Mouse (Mus musculus) cerebellum, postnatal 4 days (tissue): Measurements from ENCODE around the gene Ntsr1.

Experiments
- DNase-seq, 2 experiments: peaks; one replicate each; pipeline ENCODE4 v3.0.0; 2022; ENCODE audit warnings: low spot score in 2 of 2, mixed read lengths in 1 of 2

Ntsr1 gene

GRCm38 (mm10) chr2:180506281-180506680 is 6.5 kb downstream of the Ntsr1 start:
- no peak for DNase-seq

DNA sequence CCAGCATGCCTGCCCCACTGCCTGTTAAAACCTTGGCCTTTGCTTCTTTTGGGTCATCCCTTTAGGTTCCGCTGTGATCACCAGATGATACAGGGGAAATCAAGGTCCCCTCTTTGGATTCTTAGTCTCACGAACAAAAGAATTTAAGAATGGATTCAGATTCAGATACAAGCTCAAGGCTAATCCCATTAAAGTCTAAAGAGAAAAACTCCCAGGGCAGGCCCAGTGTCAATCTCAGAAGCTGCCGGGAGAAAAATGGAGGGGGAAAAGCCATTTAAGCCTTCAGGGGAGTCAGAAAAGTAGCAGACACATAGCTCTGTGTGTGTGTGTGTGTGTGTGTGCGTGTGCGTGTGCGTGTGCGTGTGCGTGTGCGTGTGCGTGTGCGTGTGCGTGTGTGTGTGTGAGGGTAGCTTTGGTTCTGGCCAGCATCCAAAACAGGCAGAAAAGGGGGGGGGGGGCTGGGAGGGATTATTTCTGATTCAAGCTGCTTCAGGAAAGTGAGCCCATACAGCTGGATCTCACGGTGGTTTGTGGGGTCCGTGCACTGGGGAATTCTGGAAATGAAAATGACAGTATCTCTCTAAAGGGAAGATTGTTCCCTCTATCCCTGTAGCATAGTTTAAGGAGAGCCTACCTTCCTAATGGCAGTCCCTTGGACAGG is 8.8 kb downstream of the Ntsr1 start:
- DNase-seq, result no peak

DNA sequence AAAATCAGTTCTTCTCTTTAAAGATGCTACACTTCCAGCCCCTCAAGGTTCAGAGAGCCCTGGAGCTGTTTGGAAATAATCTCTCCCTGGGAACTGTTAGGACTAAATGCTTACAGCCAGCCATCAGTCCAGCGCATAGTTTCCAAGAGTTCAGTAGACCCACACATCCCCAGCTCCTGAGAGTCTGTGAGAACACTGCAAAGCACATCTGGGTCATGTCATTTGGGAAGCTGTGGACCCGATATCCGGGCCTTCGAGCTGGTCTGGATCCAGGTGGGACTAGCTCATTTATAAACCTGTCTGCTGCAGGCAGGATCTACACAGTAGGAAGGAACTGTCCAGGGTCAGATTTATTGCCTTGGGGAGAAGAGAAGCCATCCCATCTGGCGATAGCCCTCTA is 11.1 kb downstream of the Ntsr1 start:
- DNase-seq, result no peak

- DNase-seq, result no peak
These were observed 12.3 kb downstream of the Ntsr1 start for GRCm38 (mm10) chr2:180511875-180512661.

DNA sequence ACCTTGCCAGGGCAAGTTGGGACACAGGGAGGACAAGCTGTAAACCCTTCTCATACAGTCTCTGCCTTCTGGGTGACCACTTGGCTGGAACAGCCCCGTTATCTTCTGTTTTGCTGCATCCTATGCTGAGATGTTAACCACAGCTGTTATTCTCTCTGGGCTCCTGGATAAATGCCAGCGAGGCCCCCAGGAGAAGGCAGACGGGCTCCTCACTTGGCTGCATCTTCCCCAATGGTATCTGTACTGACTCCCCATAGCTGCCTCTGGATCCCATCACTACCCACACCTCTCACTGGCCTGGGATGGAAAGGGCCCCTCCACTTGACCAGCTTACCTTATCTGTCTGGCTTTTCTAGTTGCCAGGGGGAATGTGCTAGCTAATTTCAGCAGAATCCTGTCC is 13.2 kb downstream of the Ntsr1 start:
- no peak for DNase-seq

DNA sequence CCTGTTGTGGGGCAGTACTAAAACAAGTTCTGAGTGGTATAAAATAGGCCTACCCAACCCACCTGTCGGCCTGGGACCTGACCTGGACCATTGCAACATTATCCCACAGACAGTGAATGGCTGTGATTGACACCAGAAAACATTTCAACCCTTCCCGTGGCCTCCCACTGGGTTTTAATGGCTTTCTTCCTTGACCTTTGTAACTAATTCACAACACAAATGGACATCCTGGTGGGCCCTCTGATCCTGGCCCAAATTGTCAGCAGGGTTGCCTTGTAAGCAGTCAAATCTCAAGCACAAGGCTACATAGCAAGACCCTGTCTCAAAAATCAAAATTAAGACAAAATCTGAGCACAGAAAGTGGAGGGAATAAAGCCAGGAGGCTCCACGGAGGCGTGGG is 14.1 kb downstream of the Ntsr1 start:
- no peak for DNase-seq

DNA sequence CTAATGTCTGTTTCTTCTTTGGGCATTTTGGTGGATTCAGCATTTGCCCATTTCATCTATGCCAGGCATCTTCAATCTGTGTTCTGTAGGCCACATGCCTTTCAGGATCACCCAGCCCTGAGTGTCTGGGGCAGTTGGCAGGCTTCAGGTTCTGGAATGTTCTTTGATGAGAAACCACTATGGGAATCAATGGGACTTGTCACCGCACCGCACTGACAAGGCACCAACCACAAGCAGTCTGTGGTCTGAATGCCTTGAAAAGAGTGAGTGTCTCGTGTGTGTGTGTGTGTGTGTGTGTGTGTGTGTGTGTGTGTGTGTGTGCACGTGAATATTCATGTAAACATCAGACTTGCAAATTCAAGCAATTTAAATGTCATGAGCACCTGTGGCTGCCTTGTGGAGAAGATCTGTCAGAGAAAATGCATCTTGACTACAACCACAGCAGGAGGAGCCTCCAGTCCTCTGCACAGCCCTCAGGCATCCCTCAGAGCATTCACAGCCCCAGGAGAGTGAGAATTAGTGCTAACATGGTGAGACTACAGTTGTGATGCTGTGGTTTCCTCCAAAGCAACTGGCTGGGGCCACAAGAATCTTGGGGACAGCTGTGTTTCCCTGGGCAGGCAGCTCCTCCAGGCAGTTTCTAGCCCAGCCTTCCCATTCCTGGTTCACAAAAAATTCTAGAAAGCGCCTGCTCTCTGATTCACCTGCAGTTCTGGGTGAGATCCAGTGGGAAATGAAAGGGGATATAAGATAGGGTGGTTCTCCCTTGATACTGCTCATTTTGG is 21.9 kb downstream of the Ntsr1 start:
- DNase-seq, result no peak

- DNase-seq, result no peak
These were observed 23.0 kb downstream of the Ntsr1 start for GRCm38 (mm10) chr2:180522825-180523224.

DNA sequence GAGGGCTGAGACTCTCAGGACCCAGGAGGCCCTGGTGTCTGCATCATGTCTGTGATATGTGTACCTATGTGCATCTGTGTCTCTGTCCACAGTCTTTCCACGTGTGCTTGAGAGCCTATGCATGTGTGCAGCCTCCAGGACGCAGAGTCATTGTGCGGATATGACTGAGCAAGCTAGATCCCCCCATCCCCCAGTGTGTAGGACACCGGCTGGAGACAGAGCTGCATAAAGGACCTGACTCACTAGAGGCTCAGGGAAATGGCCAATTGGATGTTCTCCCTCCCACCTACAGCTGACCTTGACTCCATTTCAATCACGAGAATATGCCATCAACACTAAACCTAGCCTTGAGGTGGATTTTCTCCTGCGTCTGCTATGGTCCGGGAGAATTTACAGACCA is 27.7 kb downstream of the Ntsr1 start:
- no peak for DNase-seq

- no peak for DNase-seq
These were observed 28.1 kb downstream of the Ntsr1 start for GRCm38 (mm10) chr2:180527883-180528282.

- no peak for DNase-seq
These were observed 30.4 kb downstream of the Ntsr1 start for GRCm38 (mm10) chr2:180530130-180530529.

GRCm38 (mm10) chr2:180530584-180530983 is 30.8 kb downstream of the Ntsr1 start:
- no peak for DNase-seq

DNA sequence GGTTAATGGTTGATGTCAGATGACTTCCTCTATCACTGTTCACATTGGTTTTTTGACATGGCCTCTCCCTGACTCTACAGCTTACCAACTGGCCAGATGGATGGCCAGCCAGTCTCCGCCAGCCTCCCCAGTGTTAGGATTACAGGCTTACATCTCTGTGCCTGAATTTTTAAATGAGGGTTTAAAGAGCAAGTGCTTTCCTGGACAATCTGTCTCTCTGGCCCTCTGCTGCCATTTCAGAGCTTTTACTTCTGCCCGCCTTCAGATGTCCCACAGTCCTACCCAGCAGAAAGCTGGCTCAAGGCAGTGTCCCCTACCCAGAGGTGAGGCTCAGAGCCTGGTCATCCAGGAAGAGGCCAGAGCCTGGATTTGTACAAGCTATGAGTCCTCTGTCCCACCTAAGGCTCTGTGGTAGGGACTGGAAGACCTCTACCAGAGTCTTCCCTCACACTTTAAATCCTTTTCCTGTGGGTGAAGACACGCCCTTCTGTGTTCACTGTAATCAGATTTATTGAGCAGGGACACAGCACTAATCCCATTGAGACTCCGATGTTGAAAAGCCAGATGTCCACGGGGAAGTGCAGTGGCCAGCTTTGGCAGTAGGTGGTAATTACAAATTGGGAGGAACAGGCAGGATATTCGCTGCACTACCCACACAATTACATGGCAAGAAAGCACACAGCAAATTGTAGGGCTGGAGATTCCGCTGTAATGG is 32.1 kb downstream of the Ntsr1 start:
- DNase-seq, result no peak

DNA sequence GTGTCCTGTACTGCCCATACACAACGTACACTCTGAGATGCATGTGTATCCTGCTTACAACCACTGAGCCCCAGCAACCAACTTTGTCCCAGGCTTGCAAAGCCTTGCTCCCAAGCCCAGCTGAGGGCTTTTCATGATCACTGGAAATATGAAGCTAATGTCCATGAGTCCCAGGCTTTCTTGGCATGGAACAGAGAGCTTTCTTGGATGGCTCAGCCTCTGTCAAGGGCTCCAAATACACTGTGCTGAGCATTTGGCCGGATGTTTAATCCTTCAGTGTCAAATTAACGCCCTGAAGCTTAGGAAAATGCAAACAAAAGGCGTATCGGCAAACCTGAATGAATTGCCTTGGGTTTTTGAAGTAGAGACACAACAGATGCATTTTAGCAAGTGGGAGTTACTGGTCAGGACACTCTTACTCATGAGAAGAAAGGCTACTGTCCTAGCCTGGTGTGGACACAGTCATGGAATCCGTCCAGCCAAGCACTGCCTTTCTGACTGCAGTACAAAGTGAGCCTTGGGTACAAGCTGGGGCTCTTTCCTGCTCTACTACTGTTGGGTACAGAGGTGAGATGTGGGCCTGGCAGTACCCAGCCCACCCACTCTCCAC is 32.7 kb downstream of the Ntsr1 start:
- DNase-seq, result no peak

- no peak for DNase-seq
These were observed 33.5 kb downstream of the Ntsr1 start for GRCm38 (mm10) chr2:180533237-180533636.

DNA sequence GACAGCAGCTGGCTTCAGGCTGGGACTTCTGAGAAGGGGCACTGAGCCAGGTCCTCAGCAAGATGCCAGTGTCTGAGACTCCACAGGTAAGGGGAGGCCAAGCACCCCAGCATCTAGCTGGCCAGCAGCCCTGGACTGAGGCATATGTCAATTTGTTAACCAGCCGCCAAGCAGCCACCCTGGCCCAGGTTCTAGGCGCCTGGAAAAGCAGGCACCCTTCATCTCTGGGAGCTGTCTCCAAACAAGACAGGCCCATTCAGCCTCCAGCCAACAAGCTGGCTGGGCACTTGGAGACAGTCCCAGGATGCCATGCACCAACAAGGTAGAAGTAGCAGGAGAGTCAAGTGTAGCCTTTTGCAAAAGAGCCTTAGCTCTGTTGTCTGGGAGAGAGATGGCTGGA is 43.9 kb downstream of the Ntsr1 start:
- DNase-seq, result no peak

DNA sequence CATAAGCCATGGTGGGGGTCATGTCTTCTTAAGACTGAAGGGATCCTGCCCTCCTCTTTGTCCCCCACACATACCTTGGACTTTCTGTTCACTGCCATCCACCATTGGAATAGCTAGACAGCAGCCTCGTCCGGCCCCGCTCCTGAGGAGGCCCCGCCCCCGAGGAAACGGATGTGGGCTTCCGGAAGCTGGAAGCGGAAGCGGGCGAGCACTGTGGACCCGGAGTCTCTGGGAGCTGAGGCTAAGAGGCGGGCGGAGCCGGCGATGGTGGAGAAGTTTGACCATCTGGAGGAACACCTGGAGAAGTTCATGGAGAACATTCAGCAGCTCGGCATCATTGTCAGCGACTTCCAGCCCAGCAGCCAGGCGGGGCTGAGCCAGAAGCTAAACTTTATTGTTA is 45.3 kb downstream of the Ntsr1 start:
- DNase-seq, result no peak

DNA sequence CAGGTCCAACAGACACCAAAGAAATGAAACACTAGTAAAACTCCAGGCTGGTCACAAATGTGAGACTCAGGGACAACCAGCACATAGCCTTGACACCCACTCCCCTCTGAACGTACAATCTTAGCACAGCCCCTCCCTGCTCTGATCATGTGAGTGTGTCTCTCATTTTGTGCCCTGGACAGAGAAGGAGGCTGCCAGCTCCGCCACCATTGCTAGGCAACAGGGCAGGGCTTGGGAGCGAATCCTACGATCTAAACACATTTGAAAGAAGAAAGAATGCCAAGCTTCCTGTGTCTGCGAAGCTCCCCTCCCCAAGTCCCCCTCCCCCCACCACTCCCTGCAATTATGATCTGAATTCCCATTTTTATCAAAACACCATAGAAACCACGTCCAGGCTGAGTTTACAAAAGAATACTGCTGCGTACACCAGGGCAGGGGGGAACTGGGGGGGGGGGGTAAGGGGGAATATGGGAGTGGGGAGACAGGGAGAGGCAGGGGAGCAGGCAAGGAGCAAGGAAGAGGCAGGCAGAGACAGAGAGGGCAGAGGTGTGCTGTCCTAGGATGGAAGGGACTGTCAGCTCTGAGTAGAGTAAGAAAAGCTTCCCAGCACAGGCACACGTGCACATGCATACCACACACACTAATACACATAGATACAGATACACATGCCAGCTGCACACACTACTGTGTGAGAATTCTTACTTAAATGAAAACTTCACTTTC is 47.8 kb downstream of the Ntsr1 start:
- DNase-seq, result no peak

- DNase-seq, result no peak
These were observed 52.6 kb downstream of the Ntsr1 start for GRCm38 (mm10) chr2:180552340-180552739.

GRCm38 (mm10) chr2:180555219-180555618 is 55.4 kb downstream of the Ntsr1 start:
- DNase-seq, result no peak

GRCm38 (mm10) chr2:180556470-180556869 is 56.7 kb downstream of the Ntsr1 start:
- DNase-seq, result no peak
